Mouse (Mus musculus): ENCODE measurements around the gene Nudt9. TPM values are rescaled to one million over a fixed set of nuclear protein-coding genes. Genes with fewer than 3 reads are reported as not detected.

Nudt9 gene
- polyA plus RNA-seq (2012; fragmentation: generic; extraction: Trizol): 77.8 TPM

GRCm38 (mm10) chr5:104046256-104047199 is at the start of gene Nudt9:
Gene Nudt9 (plus strand): TSS chr5:104046306.
- TF ChIP-seq E2F4 (IDR thresholded peaks at IDR 0.05; ENCODE audit: insufficient read depth) (no peak), POLR2A (IDR thresholded peaks at IDR 0.05; ENCODE audit: insufficient read length, low read depth) (peak; percentile 72), MYOG (IDR thresholded peaks at IDR 0.05; ENCODE audit: control insufficient read depth in 1 of 3, insufficient read depth in 1 of 3, insufficient read length in 2 of 3, low read depth in 2 of 3) (peak in 1 of 3 experiments; percentile 34), REST (IDR thresholded peaks at IDR 0.05; ENCODE audit: insufficient read depth, insufficient read length) (no peak), MAX (IDR thresholded peaks at IDR 0.05; ENCODE audit: low read depth) (no peak), USF1 (IDR thresholded peaks at IDR 0.05; ENCODE audit: low read depth) (peak; percentile 86), POLR2AphosphoS2 (IDR thresholded peaks at IDR 0.05; ENCODE audit: insufficient read length, low read depth) (peak; percentile 75), TCF12 (IDR thresholded peaks at IDR 0.05; ENCODE audit: insufficient read depth, poor library complexity, severe bottlenecking) (no peak), MYOD1 (IDR thresholded peaks at IDR 0.05; ENCODE audit: control insufficient read depth in 1 of 3, insufficient read length in 2 of 3, low read depth in 2 of 3) (peak in 1 of 3 experiments; percentile 11), TCF3 (IDR thresholded peaks at IDR 0.05; ENCODE audit: insufficient read length, low read depth) (no peak)
- H3K4me3 ChIP-seq: peak within 1 kb of the TSS; percentile 67
- H3K79me2 ChIP-seq (ENCODE audit: control insufficient read depth, insufficient read depth): peaks cover 20% of the 10 kb centered on the region
- peaks cover 5% of the 10 kb centered on the region for H3K36me3 ChIP-seq (ENCODE audit: control insufficient read depth, insufficient read depth)
- H3ac ChIP-seq (ENCODE audit: control insufficient read depth, insufficient read length): peak within 1 kb of the TSS; percentile 76
- H3K27me3 ChIP-seq (ENCODE audit: control insufficient read depth, insufficient read depth, insufficient read length): no peaks in the 10 kb centered on the region
- H3K4me2 ChIP-seq (ENCODE audit: low read depth): peak within 1 kb of the TSS; percentile 95

GRCm38 (mm10) chr5:103998739-103999138 is 47.4 kb upstream of the Nudt9 start:
- no peaks in the 10 kb centered on the region for H3K79me2 ChIP-seq (ENCODE audit: control insufficient read depth, insufficient read depth)
- no peak overlapping the region for H3K4me2 ChIP-seq (ENCODE audit: low read depth)
- TF ChIP-seq SRF (IDR thresholded peaks at IDR 0.05; ENCODE audit: control insufficient read depth, insufficient read length, low read depth) (no peak), USF1 (IDR thresholded peaks at IDR 0.05; ENCODE audit: low read depth) (no peak), MYOG (IDR thresholded peaks at IDR 0.05; ENCODE audit: control insufficient read depth in 1 of 3, insufficient read depth in 1 of 3, insufficient read length in 2 of 3, low read depth in 2 of 3) (no peak), MYOD1 (IDR thresholded peaks at IDR 0.05; ENCODE audit: control insufficient read depth in 1 of 3, insufficient read length in 2 of 3, low read depth in 2 of 3) (no peak), CEBPB (IDR thresholded peaks at IDR 0.05; ENCODE audit: insufficient read depth, poor library complexity, severe bottlenecking) (no peak), REST (IDR thresholded peaks at IDR 0.05; ENCODE audit: insufficient read depth, insufficient read length) (no peak), E2F4 (IDR thresholded peaks at IDR 0.05; ENCODE audit: insufficient read depth) (no peak), MAX (IDR thresholded peaks at IDR 0.05; ENCODE audit: low read depth) (no peak), TCF12 (IDR thresholded peaks at IDR 0.05; ENCODE audit: insufficient read depth, poor library complexity, severe bottlenecking) (no peak), POLR2A (IDR thresholded peaks at IDR 0.05; ENCODE audit: insufficient read length, low read depth) (no peak)
- H3ac ChIP-seq (ENCODE audit: control insufficient read depth, insufficient read length): no peak overlapping the region
- H3K36me3 ChIP-seq (ENCODE audit: control insufficient read depth, insufficient read depth): no peaks in the 10 kb centered on the region
- no peak overlapping the region for H3K4me3 ChIP-seq
- H3K27me3 ChIP-seq (ENCODE audit: control insufficient read depth, insufficient read depth, insufficient read length): no peaks in the 10 kb centered on the region

- TF ChIP-seq TCF12 (IDR thresholded peaks at IDR 0.05; ENCODE audit: insufficient read depth, poor library complexity, severe bottlenecking) (no peak), CEBPB (IDR thresholded peaks at IDR 0.05; ENCODE audit: insufficient read depth, poor library complexity, severe bottlenecking) (no peak), USF1 (IDR thresholded peaks at IDR 0.05; ENCODE audit: low read depth) (no peak), SRF (IDR thresholded peaks at IDR 0.05; ENCODE audit: control insufficient read depth, insufficient read length, low read depth) (no peak), MYOG (IDR thresholded peaks at IDR 0.05; ENCODE audit: control insufficient read depth in 1 of 3, insufficient read depth in 1 of 3, insufficient read length in 2 of 3, low read depth in 2 of 3) (no peak), MYOD1 (IDR thresholded peaks at IDR 0.05; ENCODE audit: control insufficient read depth in 1 of 3, insufficient read length in 2 of 3, low read depth in 2 of 3) (no peak), REST (IDR thresholded peaks at IDR 0.05; ENCODE audit: insufficient read depth, insufficient read length) (no peak), MAX (IDR thresholded peaks at IDR 0.05; ENCODE audit: low read depth) (no peak)
- Histone ChIP-seq H3K36me3 (ENCODE audit: control insufficient read depth, insufficient read depth) (no peaks in the 10 kb centered on the region), H3ac (ENCODE audit: control insufficient read depth, insufficient read length) (no peak overlapping the region), H3K79me2 (ENCODE audit: control insufficient read depth, insufficient read depth) (no peaks in the 10 kb centered on the region), H3K4me3 (no peak overlapping the region), H3K27me3 (ENCODE audit: control insufficient read depth, insufficient read depth, insufficient read length) (no peaks in the 10 kb centered on the region), H3K4me2 (ENCODE audit: low read depth) (no peak overlapping the region)
Measured at GRCm38 (mm10) chr5:103999738-104000137, 46.4 kb upstream of the Nudt9 start.

GRCm38 (mm10) chr5:104002549-104003255 is 43.4 kb upstream of the Nudt9 start:
- H3ac ChIP-seq (ENCODE audit: control insufficient read depth, insufficient read length): no peak overlapping the region
- H3K79me2 ChIP-seq (ENCODE audit: control insufficient read depth, insufficient read depth): no peaks in the 10 kb centered on the region
- H3K36me3 ChIP-seq (ENCODE audit: control insufficient read depth, insufficient read depth): no peaks in the 10 kb centered on the region
- no peaks in the 10 kb centered on the region for H3K27me3 ChIP-seq (ENCODE audit: control insufficient read depth, insufficient read depth, insufficient read length)
- H3K4me3 ChIP-seq: no peak overlapping the region
- no peak overlapping the region for H3K4me2 ChIP-seq (ENCODE audit: low read depth)
- TF ChIP-seq POLR2A (IDR thresholded peaks at IDR 0.05; ENCODE audit: insufficient read length, low read depth) (no peak), MAX (IDR thresholded peaks at IDR 0.05; ENCODE audit: low read depth) (no peak), USF1 (IDR thresholded peaks at IDR 0.05; ENCODE audit: low read depth) (no peak), SRF (IDR thresholded peaks at IDR 0.05; ENCODE audit: control insufficient read depth, insufficient read length, low read depth) (no peak), TCF3 (IDR thresholded peaks at IDR 0.05; ENCODE audit: insufficient read length, low read depth) (no peak), CEBPB (IDR thresholded peaks at IDR 0.05; ENCODE audit: insufficient read depth, poor library complexity, severe bottlenecking) (no peak), POLR2AphosphoS2 (IDR thresholded peaks at IDR 0.05; ENCODE audit: insufficient read length, low read depth) (no peak), MYOG (IDR thresholded peaks at IDR 0.05; ENCODE audit: control insufficient read depth in 1 of 3, insufficient read depth in 1 of 3, insufficient read length in 2 of 3, low read depth in 2 of 3) (no peak), E2F4 (IDR thresholded peaks at IDR 0.05; ENCODE audit: insufficient read depth) (no peak), MYOD1 (IDR thresholded peaks at IDR 0.05; ENCODE audit: control insufficient read depth in 1 of 3, insufficient read length in 2 of 3, low read depth in 2 of 3) (no peak), REST (IDR thresholded peaks at IDR 0.05; ENCODE audit: insufficient read depth, insufficient read length) (no peak), TCF12 (IDR thresholded peaks at IDR 0.05; ENCODE audit: insufficient read depth, poor library complexity, severe bottlenecking) (no peak)

Measured in myocyte (in vitro differentiated cells).